Mouse (Mus musculus): Measurements from ENCODE around the gene Spta1.

Spta1 gene

GRCm38 (mm10) chr1:174172605-174173004, at the start of gene Spta1:
Gene Spta1 (plus strand): TSS chr1:174172776.
- DNase-seq (ENCODE audit: low read depth, low spot score), result peak; percentile 18

GRCm38 (mm10) chr1:174131217-174131616, 41.4 kb upstream of the Spta1 start, which contains the start of gene Olfr424:
Gene Olfr424 (plus strand): TSS chr1:174131517.
- DNase-seq (ENCODE audit: low read depth, low spot score), result no peak

- no peak for DNase-seq (ENCODE audit: low read depth, low spot score)
Observed at GRCm38 (mm10) chr1:174131999-174132398, 40.6 kb upstream of the Spta1 start.

- no peak for DNase-seq (ENCODE audit: low read depth, low spot score)
Observed at GRCm38 (mm10) chr1:174141384-174141783, 31.2 kb upstream of the Spta1 start.

- DNase-seq (ENCODE audit: low read depth, low spot score), result no peak
Observed at GRCm38 (mm10) chr1:174146696-174147095, 25.9 kb upstream of the Spta1 start.

- DNase-seq (ENCODE audit: low read depth, low spot score), result no peak
Observed at GRCm38 (mm10) chr1:174149289-174149688, 23.3 kb upstream of the Spta1 start.

- DNase-seq (ENCODE audit: low read depth, low spot score), result no peak
Observed at GRCm38 (mm10) chr1:174155333-174155732, 17.2 kb upstream of the Spta1 start, which contains the start of gene Olfr420. Gene Olfr420 (plus strand): TSS chr1:174155633.

- no peak for DNase-seq (ENCODE audit: low read depth, low spot score)
Observed at GRCm38 (mm10) chr1:174157622-174158021, 15.0 kb upstream of the Spta1 start.

GRCm38 (mm10) chr1:174158512-174158911, 14.1 kb upstream of the Spta1 start:
- no peak for DNase-seq (ENCODE audit: low read depth, low spot score)

GRCm38 (mm10) chr1:174159095-174159494, 13.5 kb upstream of the Spta1 start:
- DNase-seq (ENCODE audit: low read depth, low spot score), result no peak

GRCm38 (mm10) chr1:174169024-174169423, 3.6 kb upstream of the Spta1 start:
- no peak for DNase-seq (ENCODE audit: low read depth, low spot score)

GRCm38 (mm10) chr1:174170706-174171501, 1.7 kb upstream of the Spta1 start:
- no peak for DNase-seq (ENCODE audit: low read depth, low spot score)

- DNase-seq (ENCODE audit: low read depth, low spot score), result peak; percentile 33
Observed at GRCm38 (mm10) chr1:174171537-174171936, 1.0 kb upstream of the Spta1 start.

- DNase-seq (ENCODE audit: low read depth, low spot score), result no peak
Observed at GRCm38 (mm10) chr1:174204699-174205098, 32.1 kb downstream of the Spta1 start.

- no peak for DNase-seq (ENCODE audit: low read depth, low spot score)
Observed at GRCm38 (mm10) chr1:174212286-174212685, 39.7 kb downstream of the Spta1 start.

GRCm38 (mm10) chr1:174215270-174216038, 42.9 kb downstream of the Spta1 start:
- no peak for DNase-seq (ENCODE audit: low read depth, low spot score)

- no peak for DNase-seq (ENCODE audit: low read depth, low spot score)
Observed at GRCm38 (mm10) chr1:174216528-174217204, 44.1 kb downstream of the Spta1 start.

GRCm38 (mm10) chr1:174239916-174240315, 67.3 kb downstream of the Spta1 start:
- DNase-seq (ENCODE audit: low read depth, low spot score), result no peak

GRCm38 (mm10) chr1:174244621-174245020, 72.0 kb downstream of the Spta1 start:
- no peak for DNase-seq (ENCODE audit: low read depth, low spot score)

GRCm38 (mm10) chr1:174246080-174246479, 73.5 kb downstream of the Spta1 start:
- no peak for DNase-seq (ENCODE audit: low read depth, low spot score)

- DNase-seq (ENCODE audit: low read depth, low spot score), result no peak
Observed at GRCm38 (mm10) chr1:174247170-174247569, 74.6 kb downstream of the Spta1 start.

GRCm38 (mm10) chr1:174250376-174250775, 77.8 kb downstream of the Spta1 start:
- DNase-seq (ENCODE audit: low read depth, low spot score), result no peak
